Comparison of ENCODE assay signal across 10 mouse cellular contexts in genomic region chr9:44076764-44077120, GRCm38 (mm10). TPM values are rescaled to one million over a fixed set of nuclear protein-coding genes. Genes with fewer than 3 reads are reported as not detected.
DNase-seq lines count a peak whose midpoint lies in the region; ATAC-seq and TF ChIP-seq lines count a peak whose summit lies in the region.
"Had no signal": no experiment of that assay in that cellular context is flagged by ENCODE, and none has a peak within 500 bp of the region (broad histone marks: within the 10 kb centered on the region; RNA-seq: fewer than 3 reads in every experiment).

No protein-coding gene starts in this region.

- peaks cover 11% of the 10 kb centered on the region for H3K4me1 ChIP-seq in testis, adult 2 months (ENCODE audit: control insufficient read depth, insufficient read depth, low read length)
- H3K4me1 ChIP-seq in embryonic facial prominence, embryonic 14.5 days (ENCODE audit: control insufficient read depth, insufficient read depth, low read length) = peaks cover 20% of the 10 kb centered on the region
- H3K4me1 ChIP-seq in stomach, embryonic 16.5 days (ENCODE audit: control insufficient read depth, insufficient read depth, low read length) = peaks cover 38% of the 10 kb centered on the region

- H3K4me2 ChIP-seq in embryonic facial prominence, embryonic 14.5 days (ENCODE audit: low read depth, low read length) = no peak overlapping the region
- H3K4me2 ChIP-seq in stomach, embryonic 16.5 days (ENCODE audit: low read depth, low read length) = no peak overlapping the region
- H3K4me2 ChIP-seq: hindbrain, embryonic 15.5 days had no signal

- no peaks in the 10 kb centered on the region for H3K36me3 ChIP-seq in testis, adult 2 months (ENCODE audit: control insufficient read depth, insufficient read depth, low read length)
- H3K36me3 ChIP-seq in embryonic facial prominence, embryonic 14.5 days (ENCODE audit: control insufficient read depth, insufficient read depth, low read length) = no peaks in the 10 kb centered on the region
- H3K36me3 ChIP-seq in stomach, embryonic 16.5 days (ENCODE audit: control insufficient read depth, insufficient read depth, low read length) = no peaks in the 10 kb centered on the region
- H3K36me3 ChIP-seq: hindbrain, embryonic 15.5 days had no signal

- 12% methylated on average over 5 of the region's 5 CpGs for WGBS in embryonic facial prominence, embryonic 14.5 days
- WGBS in stomach, embryonic 16.5 days = 25% methylated on average over 5 of the region's 5 CpGs

- no peaks in the 10 kb centered on the region for H3K27me3 ChIP-seq in testis, adult 2 months (ENCODE audit: control insufficient read depth, insufficient read depth, low read length)
- H3K27me3 ChIP-seq in embryonic facial prominence, embryonic 14.5 days (replicated peaks; ENCODE audit: control insufficient read depth, insufficient read depth, low read length) = no peaks in the 10 kb centered on the region
- no peaks in the 10 kb centered on the region for H3K27me3 ChIP-seq in stomach, embryonic 16.5 days (ENCODE audit: control insufficient read depth, insufficient read depth, low read length)
- H3K27me3 ChIP-seq: hindbrain, embryonic 15.5 days had no signal

- TF ChIP-seq CTCF in testis, adult 2 months (IDR thresholded peaks at IDR 0.05; ENCODE audit: control insufficient read depth, insufficient read depth, insufficient replicate concordance, low read depth, low read length) = peak; percentile 42; the same call in 1 of the 2 replicates

- H3K27ac ChIP-seq in testis, adult 2 months (ENCODE audit: control insufficient read depth, insufficient read depth, low read depth, low read length) = no peak overlapping the region
- H3K27ac ChIP-seq in embryonic facial prominence, embryonic 14.5 days (replicated peaks; ENCODE audit: low read depth, low read length) = no peak overlapping the region
- H3K27ac ChIP-seq in stomach, embryonic 16.5 days (ENCODE audit: low read length) = no peak overlapping the region
- H3K27ac ChIP-seq: hindbrain, embryonic 15.5 days had no signal

- no peaks in the 10 kb centered on the region for H3K9me3 ChIP-seq in embryonic facial prominence, embryonic 14.5 days (ENCODE audit: control insufficient read depth, low read length)
- no peaks in the 10 kb centered on the region for H3K9me3 ChIP-seq in stomach, embryonic 16.5 days (replicated peaks; ENCODE audit: control insufficient read depth, low read length)
- H3K9me3 ChIP-seq: hindbrain, embryonic 15.5 days had no signal

- ATAC-seq in embryonic facial prominence, embryonic 14.5 days (ENCODE audit: low read depth) = peak; percentile 30; the same call in 1 of the 2 replicates
- 0 out of 2 replicates have a peak, but pooled peaks have one; percentile 5 for ATAC-seq in stomach, embryonic 16.5 days (ENCODE audit: insufficient read depth, low FRiP score)

- DNase-seq in adrenal gland, adult (ENCODE audit: inconsistent age in 2 of 2, low spot score in 1 of 2) = peak; percentile 67 to 87
- no peak for DNase-seq in adrenal gland, postnatal 4 days (ENCODE audit: low spot score in 2 of 2)
- DNase-seq in testis, postnatal 14 days (ENCODE audit: low spot score) = no peak
- peak; percentile 77 for DNase-seq in embryonic facial prominence, embryonic 14.5 days (ENCODE audit: low spot score)
- peak; percentile 81 for DNase-seq in kidney, adult 18-20 months
- peak; percentile 48 to 77 for DNase-seq in lung, adult 18-20 months

- H3K9ac ChIP-seq in embryonic facial prominence, embryonic 14.5 days (ENCODE audit: low read depth, low read length) = no peak overlapping the region
- H3K9ac ChIP-seq in stomach, embryonic 16.5 days (ENCODE audit: low read length) = no peak overlapping the region
- H3K9ac ChIP-seq: hindbrain, embryonic 15.5 days had no signal

- H3K4me3 ChIP-seq in testis, adult 2 months (ENCODE audit: control insufficient read depth, low read depth, low read length) = no peak overlapping the region
- H3K4me3 ChIP-seq in embryonic facial prominence, embryonic 14.5 days (ENCODE audit: low read depth, low read length) = no peak overlapping the region
- no peak overlapping the region for H3K4me3 ChIP-seq in stomach, embryonic 16.5 days (replicated peaks; ENCODE audit: low read length)
- H3K4me3 ChIP-seq: hindbrain, embryonic 15.5 days had no signal

- no peak for TF ChIP-seq POLR2A in testis, adult 2 months (IDR thresholded peaks at IDR 0.05; ENCODE audit: control insufficient read depth, low read depth, low read length)

RNA-seq across cellular contexts. Expression of gene Usp2, which starts 9.9 kb away (rescaled TPM):
- total RNA-seq in adrenal gland, postnatal 4 days (2021) = 10 to 100 TPM; 21.8 to 24.7 TPM
- polyA plus RNA-seq in testis, adult 2 months (2012; rRNA removed) = 597 and 615 TPM in 2 replicates
- polyA plus RNA-seq in embryonic facial prominence, embryonic 14.5 days (2014; fragmentation: Nextera tagmentation; extraction: Ambion mirVana) = 22.8 and 39.4 TPM in 2 replicates
- polyA plus RNA-seq in stomach, embryonic 16.5 days (2015; fragmentation: Nextera tagmentation; extraction: Ambion mirVana) = 16.1 and 21.5 TPM in 2 replicates

RNA-seq across cellular contexts. Expression of gene Mfrp, which starts 24.8 kb away (rescaled TPM):
- under 1 TPM in 1 of 2 experiments, not detected in 1; 0.17 TPM for total RNA-seq in adrenal gland, postnatal 4 days (2021)
- 1.4 and 3.4 TPM in 2 replicates for polyA plus RNA-seq in testis, adult 2 months (2012; rRNA removed)
- not detected in 2 replicates for polyA plus RNA-seq in embryonic facial prominence, embryonic 14.5 days (2014; fragmentation: Nextera tagmentation; extraction: Ambion mirVana)
- polyA plus RNA-seq in stomach, embryonic 16.5 days (2015; fragmentation: Nextera tagmentation; extraction: Ambion mirVana) = 0.08 and 0.20 TPM in 2 replicates

RNA-seq across cellular contexts. Expression of gene C1qtnf5, which starts 30.3 kb away (rescaled TPM):
- total RNA-seq in adrenal gland, postnatal 4 days (2021) = 10 to 100 TPM in 1 of 2 experiments, 1 to 10 TPM in 1; 9.7 to 17.4 TPM
- polyA plus RNA-seq in testis, adult 2 months (2012; rRNA removed) = 2.0 and 3.1 TPM in 2 replicates
- polyA plus RNA-seq in embryonic facial prominence, embryonic 14.5 days (2014; fragmentation: Nextera tagmentation; extraction: Ambion mirVana) = 4.8 and 5.2 TPM in 2 replicates
- 2.4 and 2.5 TPM in 2 replicates for polyA plus RNA-seq in stomach, embryonic 16.5 days (2015; fragmentation: Nextera tagmentation; extraction: Ambion mirVana)

RNA-seq across cellular contexts. Expression of gene Thy1, which starts 33.6 kb away (rescaled TPM):
- total RNA-seq in adrenal gland, postnatal 4 days (2021) = 10 to 100 TPM; 44.1 to 46.3 TPM
- 0.36 and 0.95 TPM in 2 replicates for polyA plus RNA-seq in testis, adult 2 months (2012; rRNA removed)
- 11.4 and 19.6 TPM in 2 replicates for polyA plus RNA-seq in embryonic facial prominence, embryonic 14.5 days (2014; fragmentation: Nextera tagmentation; extraction: Ambion mirVana)
- 1.7 and 2.0 TPM in 2 replicates for polyA plus RNA-seq in stomach, embryonic 16.5 days (2015; fragmentation: Nextera tagmentation; extraction: Ambion mirVana)
- polyA plus RNA-seq: C2C12 had no signal

RNA-seq across cellular contexts. Expression of gene Gm49380, which starts 36.6 kb away (rescaled TPM):
- total RNA-seq in adrenal gland, postnatal 4 days (2021) = under 1 TPM; 0.11 to 0.51 TPM
- polyA plus RNA-seq in testis, adult 2 months (2012; rRNA removed) = 1.2 and 1.6 TPM in 2 replicates
- polyA plus RNA-seq in embryonic facial prominence, embryonic 14.5 days (2014; fragmentation: Nextera tagmentation; extraction: Ambion mirVana) = 0.22 and 0.35 TPM in 2 replicates
- polyA plus RNA-seq in stomach, embryonic 16.5 days (2015; fragmentation: Nextera tagmentation; extraction: Ambion mirVana) = 0.19 and 0.21 TPM in 2 replicates
- polyA plus RNA-seq: hindbrain, embryonic 15.5 days had no signal

Comparison
In these comparisons a context has a peak if more than half of its experiments do, and no peak if none do; other contexts are left out.
1. DNase-seq: peak in adrenal gland, adult (2 of 2), embryonic facial prominence, embryonic 14.5 days (single experiment), kidney, adult 18-20 months (single experiment) and lung, adult 18-20 months (2 of 2); none in adrenal gland, postnatal 4 days (0 of 2) and testis, postnatal 14 days (single experiment).
2. RNA of gene Usp2, which starts 9.9 kb away (polyA plus RNA-seq): 597 to 615 TPM in testis, adult 2 months; 22.8 to 39.4 TPM in embryonic facial prominence, embryonic 14.5 days and 16.1 to 21.5 TPM in stomach, embryonic 16.5 days; every median in the first group is over 10 times any median in the second.